ENCODE assay signal across 8 mouse cellular contexts in the genomic region with DNA sequence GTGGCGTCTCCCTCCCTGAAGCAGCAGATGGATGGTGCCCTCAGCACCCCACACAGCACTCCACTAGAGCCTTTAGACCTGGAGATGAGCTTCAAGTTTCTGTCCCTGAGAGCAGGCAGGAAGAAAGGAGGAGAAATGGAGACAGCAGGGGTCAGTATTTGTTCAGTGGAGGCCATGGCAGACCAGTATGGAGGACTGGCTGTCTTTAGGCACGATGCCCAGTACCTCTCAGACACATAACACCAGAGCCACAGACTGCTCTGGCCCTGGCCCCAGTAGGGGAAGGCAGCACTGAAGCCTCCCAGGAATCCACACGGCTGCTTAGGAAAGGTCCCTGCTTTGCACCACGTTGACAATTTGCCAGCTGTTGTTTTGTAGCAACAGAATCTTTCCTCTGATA.
DNase-seq lines count a peak whose midpoint lies in the region; ATAC-seq and TF ChIP-seq lines count a peak whose summit lies in the region.

No protein-coding gene starts in this region.

- 0 out of 2 replicates have a peak, but pooled peaks cover 3% of the 10 kb centered on the region for H3K4me1 ChIP-seq in hindbrain, embryonic 15.5 days (replicated peaks)
- 0 out of 2 replicates have a peak, but pooled peaks cover 2% of the 10 kb centered on the region for H3K4me1 ChIP-seq in hindbrain, embryonic 10.5 days (replicated peaks)
- H3K4me1 ChIP-seq in stomach, postnatal 0 days (replicated peaks; ENCODE audit: control insufficient read depth, insufficient read depth), result no peaks in the 10 kb centered on the region
- no peaks in the 10 kb centered on the region for H3K4me1 ChIP-seq in thymus, adult 2 months (replicated peaks; ENCODE audit: control insufficient read depth, insufficient read depth, low read length)

- no peak for TF ChIP-seq POLR2A in thymus, adult 2 months (IDR thresholded peaks at IDR 0.05; ENCODE audit: control insufficient read depth, extremely low read depth, insufficient read depth, low read length, poor library complexity)

- no peak for TF ChIP-seq EP300 in stomach, postnatal 0 days (optimal IDR thresholded peaks at IDR 0.05)

- no peak overlapping the region for H3K9ac ChIP-seq in hindbrain, embryonic 15.5 days
- H3K9ac ChIP-seq in stomach, postnatal 0 days (ENCODE audit: low read length), result no peak overlapping the region

- DNase-seq in hindbrain, embryonic 10.5 days (ENCODE audit: low spot score), result no peak
- DNase-seq in urinary bladder, postnatal 14 days (ENCODE audit: low spot score), result peak; percentile 12
- DNase-seq in urinary bladder, postnatal 25 days (ENCODE audit: low spot score), result no peak
- DNase-seq in heart, postnatal 10 days, result peak; percentile 86 to 87
- peak; percentile 14 for DNase-seq in stomach, postnatal 0 days (ENCODE audit: low spot score)
- DNase-seq in thymus, adult 2 months, result no peak
- no peak for DNase-seq in embryo, embryonic 10.5 days (ENCODE audit: low spot score)

- no peak overlapping the region for H3K4me3 ChIP-seq in hindbrain, embryonic 15.5 days
- H3K4me3 ChIP-seq in hindbrain, embryonic 10.5 days, result no peak overlapping the region
- H3K4me3 ChIP-seq in stomach, postnatal 0 days (ENCODE audit: low read depth, low read length), result no peak overlapping the region
- H3K4me3 ChIP-seq in thymus, adult 2 months (ENCODE audit: control insufficient read depth, insufficient read depth, low read length), result no peak overlapping the region

- H3K36me3 ChIP-seq in hindbrain, embryonic 15.5 days, result no peaks in the 10 kb centered on the region
- no peaks in the 10 kb centered on the region for H3K36me3 ChIP-seq in hindbrain, embryonic 10.5 days
- no peaks in the 10 kb centered on the region for H3K36me3 ChIP-seq in stomach, postnatal 0 days (ENCODE audit: control insufficient read depth, insufficient read depth, low read length)
- H3K36me3 ChIP-seq in thymus, adult 2 months (ENCODE audit: control insufficient read depth, insufficient read depth, low read length), result no peaks in the 10 kb centered on the region

- intact Hi-C loops in heart, postnatal 10 days (cut with DNase I), result loop anchor here (1.0 to 5.0 kb wide), 3 partner anchors 119 to 228 kb away; no protein-coding TSS in a partner anchor

- peak; percentile 62 for TF ChIP-seq CTCF in stomach, postnatal 0 days (IDR thresholded peaks at IDR 0.05; ENCODE audit: low read depth)
- TF ChIP-seq CTCF in thymus, adult 2 months (IDR thresholded peaks at IDR 0.05; ENCODE audit: borderline replicate concordance, control insufficient read depth, extremely low read depth, insufficient read depth, low read length, poor library complexity), result no peak

- no peak overlapping the region for H3K27ac ChIP-seq in hindbrain, embryonic 15.5 days (replicated peaks)
- H3K27ac ChIP-seq in hindbrain, embryonic 10.5 days, result no peak overlapping the region
- H3K27ac ChIP-seq in stomach, postnatal 0 days (replicated peaks), result no peak overlapping the region
- no peak overlapping the region for H3K27ac ChIP-seq in thymus, adult 2 months (ENCODE audit: control insufficient read depth, insufficient read depth, low read length)

- H3K27me3 ChIP-seq in hindbrain, embryonic 15.5 days, result no peaks in the 10 kb centered on the region
- H3K27me3 ChIP-seq in hindbrain, embryonic 10.5 days (ENCODE audit: insufficient read depth, poor library complexity, severe bottlenecking), result peaks cover 10% of the 10 kb centered on the region; the same call in 1 of the 2 replicates
- H3K27me3 ChIP-seq in stomach, postnatal 0 days (ENCODE audit: control insufficient read depth, insufficient read depth, low read length), result no peaks in the 10 kb centered on the region
- H3K27me3 ChIP-seq in thymus, adult 2 months (ENCODE audit: control insufficient read depth, insufficient read depth, low read length), result no peaks in the 10 kb centered on the region

- H3K4me2 ChIP-seq in hindbrain, embryonic 15.5 days, result no peak overlapping the region
- H3K4me2 ChIP-seq in stomach, postnatal 0 days (replicated peaks; ENCODE audit: low read depth), result no peak overlapping the region

- peak; percentile 87; the same call in 1 of the 2 replicates for ATAC-seq in hindbrain, embryonic 15.5 days (ENCODE audit: low FRiP score, low read depth)
- ATAC-seq in stomach, postnatal 0 days (ENCODE audit: low FRiP score, low TSS enrichment), result no peak; the same call in 1 of the 2 replicates

- no peaks in the 10 kb centered on the region for H3K9me3 ChIP-seq in hindbrain, embryonic 15.5 days
- no peaks in the 10 kb centered on the region for H3K9me3 ChIP-seq in hindbrain, embryonic 10.5 days
- H3K9me3 ChIP-seq in stomach, postnatal 0 days (ENCODE audit: control insufficient read depth, low read length), result no peaks in the 10 kb centered on the region

- WGBS in hindbrain, embryonic 15.5 days, result 49% methylated on average over 4 of the region's 4 CpGs
- 74% methylated on average over 4 of the region's 4 CpGs for WGBS in hindbrain, embryonic 10.5 days
- 52% methylated on average over 4 of the region's 4 CpGs for whole genome bisulfite sequencing in stomach, postnatal 0 days
- WGBS in thymus, adult 2 months, result 67% methylated on average over 4 of the region's 4 CpGs

Comparison
In these comparisons a context has a peak if more than half of its experiments do, and no peak if none do; other contexts are left out.
1. DNase-seq: peak in urinary bladder, postnatal 14 days (single experiment), heart, postnatal 10 days (2 of 2) and stomach, postnatal 0 days (single experiment); none in hindbrain, embryonic 10.5 days (single experiment), urinary bladder, postnatal 25 days (single experiment), thymus, adult 2 months (single experiment) and embryo, embryonic 10.5 days (single experiment).